Mouse (Mus musculus): ENCODE data around the gene Cbx1.
A peak's percentile ranks its signal among the peaks of the same experiment; 100 is the strongest.

The Cbx1 gene

GRCm38 (mm10) chr11:96816494-96816893, 27.6 kb downstream of the Cbx1 start:
- no peak for DNase-seq (ENCODE audit: low spot score)

- DNase-seq (ENCODE audit: low spot score): no peak
Measured at GRCm38 (mm10) chr11:96816979-96817378, 28.1 kb downstream of the Cbx1 start.

- DNase-seq (ENCODE audit: low spot score): no peak
Measured at GRCm38 (mm10) chr11:96818128-96818710, 29.3 kb downstream of the Cbx1 start.

GRCm38 (mm10) chr11:96821956-96822355, 33.0 kb downstream of the Cbx1 start:
- no peak for DNase-seq (ENCODE audit: low spot score)

GRCm38 (mm10) chr11:96822675-96823470, 33.9 kb downstream of the Cbx1 start:
- DNase-seq (ENCODE audit: low spot score): no peak

GRCm38 (mm10) chr11:96823471-96823837, 34.5 kb downstream of the Cbx1 start:
- DNase-seq (ENCODE audit: low spot score): no peak

GRCm38 (mm10) chr11:96823880-96824782, 35.2 kb downstream of the Cbx1 start:
- peak; percentile 91 for DNase-seq (ENCODE audit: low spot score)

GRCm38 (mm10) chr11:96824783-96825495, 36.0 kb downstream of the Cbx1 start:
- peak; percentile 88 for DNase-seq (ENCODE audit: low spot score)

GRCm38 (mm10) chr11:96826481-96826880, 37.6 kb downstream of the Cbx1 start:
- DNase-seq (ENCODE audit: low spot score): no peak

GRCm38 (mm10) chr11:96827062-96827581, 38.2 kb downstream of the Cbx1 start:
- no peak for DNase-seq (ENCODE audit: low spot score)

GRCm38 (mm10) chr11:96827917-96828316, 39.0 kb downstream of the Cbx1 start:
- no peak for DNase-seq (ENCODE audit: low spot score)

- DNase-seq (ENCODE audit: low spot score): no peak
Measured at GRCm38 (mm10) chr11:96828881-96829280, 40.0 kb downstream of the Cbx1 start.

- peak; percentile 91 for DNase-seq (ENCODE audit: low spot score)
Measured at GRCm38 (mm10) chr11:96829403-96829812, 40.5 kb downstream of the Cbx1 start.

- peak; percentile 100 for DNase-seq (ENCODE audit: low spot score)
Measured at GRCm38 (mm10) chr11:96829813-96830538, 41.0 kb downstream of the Cbx1 start, which contains the start of gene Nfe2l1. Nfe2l1 (minus strand) TSS chr11:96829968.

- DNase-seq (ENCODE audit: low spot score): no peak
Measured at GRCm38 (mm10) chr11:96830539-96831216, 41.8 kb downstream of the Cbx1 start.

- DNase-seq (ENCODE audit: low spot score): no peak
Measured at GRCm38 (mm10) chr11:96831516-96831915, 42.6 kb downstream of the Cbx1 start.

GRCm38 (mm10) chr11:96832541-96832940, 43.6 kb downstream of the Cbx1 start:
- DNase-seq (ENCODE audit: low spot score): no peak

- DNase-seq (ENCODE audit: low spot score): no peak
Measured at GRCm38 (mm10) chr11:96832973-96833372, 44.0 kb downstream of the Cbx1 start.

GRCm38 (mm10) chr11:96834127-96834526, 45.2 kb downstream of the Cbx1 start:
- DNase-seq (ENCODE audit: low spot score): no peak

GRCm38 (mm10) chr11:96837298-96837697, 48.4 kb downstream of the Cbx1 start:
- DNase-seq (ENCODE audit: low spot score): no peak
